Mouse (Mus musculus): ENCODE results near the gene Ranbp3.

Gene Ranbp3

DNA sequence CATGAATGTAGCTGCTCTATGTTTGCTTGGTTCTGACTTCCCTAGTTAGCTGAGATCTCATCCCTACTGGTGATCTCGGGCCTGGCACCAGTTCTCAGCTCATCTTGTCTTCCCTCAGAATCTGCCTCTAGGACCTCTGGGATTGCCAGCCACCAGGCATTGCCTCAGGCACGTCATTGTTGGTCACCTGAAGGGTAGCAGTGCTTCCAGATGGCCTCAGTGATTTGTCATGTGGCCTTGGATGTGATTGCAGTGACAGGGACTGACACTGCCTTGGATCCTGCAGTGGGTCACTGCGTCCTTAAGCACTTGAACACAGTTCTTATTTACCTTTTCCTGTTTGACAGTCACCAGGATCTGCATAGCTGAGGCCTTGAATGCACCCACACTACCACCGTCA is 8.7 kb downstream of the Ranbp3 start:
- DNase-seq, result no peak

GRCm38 (mm10) chr17:56682880-56683279 is 9.8 kb downstream of the Ranbp3 start:
- no peak for DNase-seq

- DNase-seq, result peak; percentile 12
These were observed 10.5 kb downstream of the Ranbp3 start for GRCm38 (mm10) chr17:56683546-56684140.

GRCm38 (mm10) chr17:56684649-56685048 is 11.6 kb downstream of the Ranbp3 start:
- DNase-seq, result no peak

DNA sequence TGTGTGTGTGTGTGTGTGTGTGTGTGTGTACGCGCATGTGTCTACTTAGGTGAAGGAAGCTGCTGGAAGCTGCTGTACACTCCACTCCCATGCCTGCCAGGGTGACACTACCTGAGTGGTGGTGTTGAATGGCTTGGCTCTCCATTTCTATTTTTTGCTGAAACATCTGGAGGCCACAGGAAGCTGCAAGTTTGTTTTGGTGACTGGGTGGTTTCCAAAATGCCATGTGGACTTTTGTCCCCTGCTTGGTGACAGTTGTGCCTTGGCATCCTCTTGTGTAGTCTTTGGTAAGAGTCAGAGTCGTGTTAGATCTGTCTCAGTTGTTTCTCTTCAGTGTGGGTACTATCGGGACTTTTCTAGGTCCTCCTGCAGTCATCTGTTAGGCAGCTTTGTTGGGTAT is 13.7 kb downstream of the Ranbp3 start:
- no peak for DNase-seq

GRCm38 (mm10) chr17:56688045-56688444 is 15.0 kb downstream of the Ranbp3 start:
- no peak for DNase-seq

- DNase-seq, result no peak
These were observed 15.6 kb downstream of the Ranbp3 start for GRCm38 (mm10) chr17:56688689-56689088.

DNA sequence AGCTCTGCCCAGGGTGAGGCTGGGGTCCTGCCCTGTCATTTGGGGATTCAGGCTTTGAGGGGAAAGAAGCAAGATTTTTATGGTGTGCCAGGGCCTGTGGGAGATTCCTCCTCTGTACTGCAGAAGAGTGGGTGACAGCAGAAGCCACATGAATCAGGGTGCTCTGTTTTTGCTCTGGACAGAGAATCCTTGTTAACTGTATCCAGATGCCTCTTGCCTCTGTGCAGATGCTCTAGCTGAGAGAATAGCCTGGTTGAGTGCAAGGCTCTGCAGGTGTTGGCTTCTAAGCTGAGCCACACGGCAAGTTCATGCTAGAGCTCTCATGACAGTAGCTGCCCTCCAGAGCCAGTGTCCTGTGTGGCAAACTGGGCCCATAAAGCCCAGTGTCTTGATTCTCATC is 20.3 kb downstream of the Ranbp3 start:
- DNase-seq, result no peak

- DNase-seq, result peak; percentile 35
These were observed 20.8 kb downstream of the Ranbp3 start for GRCm38 (mm10) chr17:56693851-56694310.

DNA sequence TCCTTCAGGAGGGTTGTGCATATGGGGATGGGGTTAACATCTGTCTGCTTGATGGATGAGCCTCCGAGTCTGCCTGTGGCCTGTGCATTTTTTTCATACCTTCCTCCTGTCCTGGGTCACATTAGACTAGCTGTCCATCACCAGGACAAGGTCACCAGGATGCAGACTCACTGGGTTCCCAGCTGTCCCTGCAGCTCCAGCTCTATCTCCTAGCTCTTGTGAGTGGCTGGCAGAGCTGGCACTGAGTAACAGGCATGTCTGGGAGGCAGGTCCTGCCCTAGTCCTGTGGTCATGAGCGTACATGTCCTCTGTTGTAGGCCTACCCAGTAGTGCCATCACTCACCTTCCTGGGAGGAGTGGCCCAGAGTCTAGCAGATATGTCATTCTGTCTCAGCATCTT is 27.4 kb downstream of the Ranbp3 start:
- DNase-seq, result no peak

- no peak for DNase-seq
These were observed 29.9 kb downstream of the Ranbp3 start for GRCm38 (mm10) chr17:56703038-56703437.

DNA sequence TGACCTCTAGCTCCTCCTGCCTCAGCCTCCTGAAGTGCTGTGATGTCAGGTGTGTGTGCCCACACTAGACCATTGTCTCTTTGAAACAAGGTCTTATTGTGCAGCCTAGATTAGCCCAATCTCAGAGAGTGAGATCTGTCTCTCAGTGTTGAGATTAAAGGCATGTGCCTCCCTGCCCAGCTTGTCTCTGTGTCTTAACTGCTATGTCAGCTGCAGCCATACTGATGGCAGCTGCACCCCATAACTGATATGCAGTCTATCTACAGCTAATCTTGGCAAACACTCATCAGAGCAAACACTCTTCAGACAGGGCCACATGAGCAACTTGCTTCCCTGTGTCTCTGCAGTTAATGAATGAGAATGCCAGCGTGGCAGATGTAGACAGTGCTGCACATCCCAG is 33.4 kb downstream of the Ranbp3 start:
- DNase-seq, result no peak

- DNase-seq, result no peak
These were observed 35.6 kb downstream of the Ranbp3 start for GRCm38 (mm10) chr17:56708692-56709091.

DNA sequence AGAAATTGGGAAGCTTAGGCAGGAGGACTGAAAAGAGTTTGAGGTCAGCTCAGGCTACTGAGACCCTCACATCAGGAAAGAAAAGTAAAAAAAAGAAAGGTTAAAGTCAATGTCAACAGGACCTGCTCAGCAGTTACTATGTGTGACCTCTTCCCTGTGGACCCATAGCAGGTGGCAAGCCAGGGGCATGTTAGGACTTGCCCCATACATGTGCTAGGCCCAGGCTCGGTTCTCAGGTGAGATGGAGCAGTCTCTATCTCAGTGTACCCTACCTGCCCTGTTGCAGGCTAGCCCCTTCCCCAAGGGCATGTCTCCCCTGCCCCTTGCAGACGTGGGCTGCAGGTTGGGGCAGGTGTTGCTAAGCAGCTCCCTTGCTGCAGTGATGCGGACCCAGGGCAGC is 36.6 kb downstream of the Ranbp3 start:
- DNase-seq, result no peak

- DNase-seq, result no peak
These were observed 42.3 kb downstream of the Ranbp3 start for GRCm38 (mm10) chr17:56715360-56715759.

- DNase-seq, result no peak
These were observed 43.0 kb downstream of the Ranbp3 start for GRCm38 (mm10) chr17:56715914-56716654.

- DNase-seq, result peak; percentile 99
These were observed 43.7 kb downstream of the Ranbp3 start for GRCm38 (mm10) chr17:56716655-56717362.

DNA sequence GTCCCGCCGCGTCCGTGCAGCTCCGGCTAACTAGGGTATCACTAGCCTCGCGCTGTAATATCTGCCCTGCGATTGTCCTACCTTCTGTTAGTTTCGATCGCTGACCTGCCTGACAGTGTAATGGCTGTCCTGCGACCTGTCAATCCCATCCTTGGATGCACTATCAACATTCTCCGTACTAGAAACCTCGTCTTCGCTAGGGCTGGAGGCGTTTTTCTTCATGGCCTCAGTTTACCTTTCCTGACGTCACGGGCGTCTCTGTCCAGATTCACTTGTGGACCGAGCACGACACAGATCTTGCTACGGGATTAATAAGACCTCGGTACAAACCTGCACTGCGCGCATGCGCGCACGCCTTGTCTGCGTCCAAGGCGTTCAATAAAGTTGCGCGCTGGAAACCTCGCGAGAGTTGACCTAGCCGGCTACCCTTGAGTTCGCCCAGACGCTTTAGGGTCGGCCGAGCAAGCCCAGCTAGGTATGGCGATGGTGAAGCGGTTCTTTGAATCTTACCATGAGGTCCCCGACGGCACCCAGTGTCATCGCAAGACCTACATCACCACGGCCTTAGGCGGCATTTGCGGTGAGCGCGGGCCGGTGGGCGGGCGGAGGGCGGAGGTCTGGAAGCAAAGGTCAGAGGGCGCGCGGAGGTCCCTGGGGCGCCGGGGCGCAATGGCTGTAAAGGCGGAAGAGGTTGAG is 44.4 kb downstream of the Ranbp3 start, which contains the start of the genes Ndufa11 and Vmac:
Gene Ndufa11, plus strand, starts transcription at position 405 of the 696 bp plus-strand sequence.
Gene Vmac, minus strand, starts transcription at position 660 of the 696 bp plus-strand sequence.
- peak; percentile 93 for DNase-seq

DNA sequence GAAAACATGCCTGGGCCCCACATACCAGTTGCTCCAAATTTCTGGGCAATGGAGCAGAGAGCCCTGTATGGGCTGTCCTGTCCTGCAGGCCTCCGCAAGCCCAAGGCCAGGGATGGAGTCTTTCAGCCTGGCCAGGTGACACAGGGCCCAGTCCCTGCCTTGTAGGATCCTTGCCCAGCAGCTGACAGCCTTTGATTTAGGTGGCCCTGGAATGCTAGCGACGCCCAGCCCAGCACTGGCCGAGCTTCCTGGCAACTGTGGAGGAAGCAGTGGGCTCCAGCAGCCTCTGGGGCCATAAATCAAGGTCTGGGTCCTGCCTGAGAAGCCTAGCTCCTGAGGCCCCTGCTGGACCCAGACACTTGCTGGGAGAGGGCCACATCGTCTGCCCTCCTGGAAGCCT is 49.3 kb downstream of the Ranbp3 start:
- DNase-seq, result peak; percentile 66

GRCm38 (mm10) chr17:56723419-56724161 is 50.5 kb downstream of the Ranbp3 start:
- no peak for DNase-seq

- DNase-seq, result no peak
These were observed 54.0 kb downstream of the Ranbp3 start for GRCm38 (mm10) chr17:56727029-56727649.

DNA sequence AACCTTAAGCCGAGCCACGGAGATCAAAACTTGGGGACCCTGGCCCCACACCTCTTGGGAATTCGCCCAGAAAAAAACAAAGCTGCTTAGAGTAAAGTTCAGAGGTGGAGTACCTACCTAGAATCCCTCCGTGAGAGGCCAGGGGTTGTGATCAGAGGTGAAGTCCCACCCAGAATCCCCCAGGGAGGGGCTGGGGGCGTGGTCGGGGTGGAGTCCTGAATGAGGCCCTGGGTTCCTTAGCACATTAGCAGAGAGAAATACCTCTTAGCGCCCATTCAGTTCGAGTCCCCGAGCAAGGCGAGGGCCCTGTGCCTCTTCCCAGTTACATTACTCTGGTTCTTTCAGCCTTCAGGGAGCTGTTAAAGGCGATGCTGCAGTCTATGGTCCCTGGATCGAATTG is 54.6 kb downstream of the Ranbp3 start:
- no peak for DNase-seq

All from kidney, adult 11 months (tissue).